Mouse (Mus musculus) adrenal gland, postnatal 36 days (tissue): ENCODE measurements around the gene Olfr765. TPM values are rescaled to one million over a fixed set of nuclear protein-coding genes. Genes with fewer than 3 reads are reported as not detected.
A peak's percentile ranks its signal among the peaks of the same experiment; 100 is the strongest.
"Not testable (repeated sequence)": the region's sequence is repeated elsewhere in the genome, so short reads cannot be mapped to it uniquely, and the experiment has no call there.

Experiments used
- DNase-seq, 2 experiments: peaks; one replicate each; pipeline ENCODE4 v3.0.0; 2021; ENCODE audit warnings: mixed read lengths in 1 of 2
- long read RNA-seq, 2 experiments: library from polyadenylated mRNA; stranded (forward); transcript quantifications; one replicate each; pipeline ENCODE4 v2.0.0; 2021; ENCODE audit warnings: borderline sequencing depth in 2 of 2
- total RNA-seq, 2 experiments: library from RNA; stranded (reverse); gene quantifications; 2 replicates each; pipeline ENCODE4 v1.2.3; 2021

The Olfr765 gene
- not detected for total RNA-seq
- long read RNA-seq, experiment 1 = 0 reads
- long read RNA-seq, experiment 2 = 0 reads

GRCm38 (mm10) chr10:129049898-129050297 is at the start of gene Olfr765:
TSS of gene Olfr765 (minus strand) at chr10:129049998.
- not testable (repeated sequence) for DNase-seq

- no peak for DNase-seq
Measured at GRCm38 (mm10) chr10:129099275-129099674, 49.5 kb upstream of the Olfr765 start, which contains the start of gene Olfr768. TSS of gene Olfr768 (minus strand) at chr10:129099375.

GRCm38 (mm10) chr10:129082810-129083209 is 33.0 kb upstream of the Olfr765 start, which contains the start of gene Olfr767:
TSS of gene Olfr767 (minus strand) at chr10:129082910.
- not testable (repeated sequence) for DNase-seq

- no peak for DNase-seq
Measured at GRCm38 (mm10) chr10:129068877-129069276, 19.1 kb upstream of the Olfr765 start, which contains the start of gene Olfr766-ps1. TSS of gene Olfr766-ps1 (minus strand) at chr10:129068977.

GRCm38 (mm10) chr10:129039796-129040195 is 10.0 kb downstream of the Olfr765 start, which contains the start of gene Olfr764-ps1:
TSS of gene Olfr764-ps1 (minus strand) at chr10:129039896.
- DNase-seq = no peak

- DNase-seq = no peak
Measured at GRCm38 (mm10) chr10:129028343-129028742, 21.5 kb downstream of the Olfr765 start.

GRCm38 (mm10) chr10:129026018-129026662 is 23.7 kb downstream of the Olfr765 start:
- DNase-seq = peak; percentile 21 to 52

GRCm38 (mm10) chr10:129023319-129023718 is 26.5 kb downstream of the Olfr765 start:
- DNase-seq = no peak

- DNase-seq = no peak
Measured at GRCm38 (mm10) chr10:129014477-129014876, 35.3 kb downstream of the Olfr765 start.

- DNase-seq = not testable (repeated sequence)
Measured at GRCm38 (mm10) chr10:129011511-129011910, 38.3 kb downstream of the Olfr765 start.

- DNase-seq = no peak
Measured at GRCm38 (mm10) chr10:129010288-129010841, 39.4 kb downstream of the Olfr765 start, which contains the start of gene Olfr763. TSS of gene Olfr763 (plus strand) at chr10:129010791.

- no peak for DNase-seq
Measured at GRCm38 (mm10) chr10:129004032-129004920, 45.5 kb downstream of the Olfr765 start.

GRCm38 (mm10) chr10:128996523-128997040 is 53.2 kb downstream of the Olfr765 start:
- DNase-seq = no peak

- no peak for DNase-seq
Measured at GRCm38 (mm10) chr10:128995796-128996195, 54.0 kb downstream of the Olfr765 start.

Other genes with a start within 250 kb of the Olfr765 start
- gene Dnajc14, start 245.9 kb downstream of the Olfr765 start, total RNA-seq = 10 to 100 TPM; 60.1 to 77.1 TPM
- 1 to 10 TPM; 7.6 to 8.9 TPM for gene Tmem198b, start 245.6 kb downstream of the Olfr765 start, total RNA-seq
- 10 to 100 TPM; 50.4 to 60.8 TPM for gene Sarnp, start 232.7 kb downstream of the Olfr765 start, total RNA-seq
- gene Ormdl2, start 228.4 kb downstream of the Olfr765 start, total RNA-seq = 10 to 100 TPM; 41.8 to 43.8 TPM
- gene Gdf11, start 158.3 kb downstream of the Olfr765 start, total RNA-seq = 1 to 10 TPM; 1.7 to 2.3 TPM
- gene Cd63, start 149.0 kb downstream of the Olfr765 start, total RNA-seq = 100 to 1,000 TPM; 285 to 398 TPM
- 10 to 100 TPM; 12.0 to 14.0 TPM for gene Rdh5, start 127.1 kb downstream of the Olfr765 start, total RNA-seq
- gene Bloc1s1, start 126.0 kb downstream of the Olfr765 start, total RNA-seq = 100 to 1,000 TPM; 187 to 198 TPM
- 10 to 100 TPM; 10.4 to 16.0 TPM for gene Itga7, start 116.2 kb downstream of the Olfr765 start, total RNA-seq
- under 1 TPM; 0.30 to 0.76 TPM for gene Mettl7b, start 89.0 kb downstream of the Olfr765 start, total RNA-seq
- gene Olfr9, start 60.6 kb downstream of the Olfr765 start, total RNA-seq = not detected
- not detected for gene Olfr763, start 39.2 kb downstream of the Olfr765 start, total RNA-seq
- gene Olfr764-ps1, start 10.1 kb downstream of the Olfr765 start, total RNA-seq = not detected
- gene Olfr766-ps1, start 19.0 kb upstream of the Olfr765 start, total RNA-seq = not detected
- gene Olfr767, start 32.9 kb upstream of the Olfr765 start, total RNA-seq = not detected
- gene Olfr768, start 49.4 kb upstream of the Olfr765 start, total RNA-seq = not detected
- gene Olfr769, start 67.9 kb upstream of the Olfr765 start, total RNA-seq = not detected
- gene Olfr770, start 89.0 kb upstream of the Olfr765 start, total RNA-seq = not detected
- gene Olfr771, start 114.8 kb upstream of the Olfr765 start, total RNA-seq = not detected
- gene Olfr772, start 127.9 kb upstream of the Olfr765 start, total RNA-seq = not detected
- gene Olfr773, start 137.4 kb upstream of the Olfr765 start, total RNA-seq = not detected
- gene Olfr774, start 186.2 kb upstream of the Olfr765 start, total RNA-seq = not detected
- not detected for gene Olfr775, start 198.4 kb upstream of the Olfr765 start, total RNA-seq
- not detected for gene Olfr776, start 209.1 kb upstream of the Olfr765 start, total RNA-seq
- not detected for gene Olfr777, start 221.5 kb upstream of the Olfr765 start, total RNA-seq